Mouse (Mus musculus): Measurements from ENCODE around the gene Map4k5. TPM values are rescaled to one million over a fixed set of nuclear protein-coding genes. Genes with fewer than 3 reads are reported as not detected.

Gene Map4k5
- polyA plus RNA-seq, 1 experiment from 2014 or later: 33.4 TPM

GRCm38 (mm10) chr12:69776607-69777340 is 116.2 kb downstream of the Map4k5 start:
- Histone ChIP-seq H3K4me2 (replicated peaks) (no peak overlapping the region), H3K36me3 (no peaks in the 10 kb centered on the region), H3K4me3 (no peak overlapping the region), H3K9me3 (no peaks in the 10 kb centered on the region), H3K27ac (replicated peaks) (no peak overlapping the region), H3K9ac (replicated peaks) (no peak overlapping the region), H3K4me1 (no peaks in the 10 kb centered on the region), H3K27me3 (no peaks in the 10 kb centered on the region)
- 75% methylated on average over 11 of the region's 11 CpGs for WGBS
- no peak for ATAC-seq (ENCODE audit: low FRiP score, low read depth)

- H3K9ac ChIP-seq (replicated peaks): no peak overlapping the region
- no peak overlapping the region for H3K4me3 ChIP-seq
- no peak overlapping the region for H3K4me2 ChIP-seq (replicated peaks)
- H3K4me1 ChIP-seq: peaks cover 26% of the 10 kb centered on the region
- H3K27me3 ChIP-seq: no peaks in the 10 kb centered on the region
- ATAC-seq (ENCODE audit: low FRiP score, low read depth): no peak
- H3K27ac ChIP-seq (replicated peaks): no peak overlapping the region
- no peaks in the 10 kb centered on the region for H3K36me3 ChIP-seq
- H3K9me3 ChIP-seq: no peaks in the 10 kb centered on the region
- 85% methylated on average over 2 of the region's 2 CpGs for WGBS
These were observed 124.2 kb downstream of the Map4k5 start for GRCm38 (mm10) chr12:69768841-69769240.

- Histone ChIP-seq H3K36me3 (no peaks in the 10 kb centered on the region), H3K27me3 (no peaks in the 10 kb centered on the region), H3K9ac (replicated peaks) (no peak overlapping the region), H3K27ac (replicated peaks) (no peak overlapping the region), H3K4me2 (replicated peaks) (peak overlapping the region; percentile 9; the same call in 1 of the 2 replicates), H3K4me3 (no peak overlapping the region), H3K9me3 (no peaks in the 10 kb centered on the region), H3K4me1 (peaks cover 26% of the 10 kb centered on the region)
- peak; percentile 49; the same call in 1 of the 2 replicates for ATAC-seq (ENCODE audit: low FRiP score, low read depth)
- 38% methylated on average over 9 of the region's 9 CpGs for WGBS
These were observed 125.3 kb downstream of the Map4k5 start for GRCm38 (mm10) chr12:69767476-69768258.

- Histone ChIP-seq H3K4me2 (replicated peaks) (no peak overlapping the region), H3K4me3 (no peak overlapping the region), H3K27me3 (no peaks in the 10 kb centered on the region), H3K36me3 (no peaks in the 10 kb centered on the region), H3K9me3 (no peaks in the 10 kb centered on the region), H3K27ac (replicated peaks) (no peak overlapping the region), H3K4me1 (peaks cover 26% of the 10 kb centered on the region), H3K9ac (replicated peaks) (no peak overlapping the region)
- ATAC-seq (ENCODE audit: low FRiP score, low read depth): no peak
- WGBS: 88% methylated on average over 10 of the region's 10 CpGs
These were observed 126.7 kb downstream of the Map4k5 start for GRCm38 (mm10) chr12:69766185-69766904.

- Histone ChIP-seq H3K36me3 (no peaks in the 10 kb centered on the region), H3K27me3 (no peaks in the 10 kb centered on the region), H3K9me3 (no peaks in the 10 kb centered on the region), H3K27ac (replicated peaks) (no peak overlapping the region), H3K9ac (replicated peaks) (no peak overlapping the region), H3K4me2 (replicated peaks) (no peak overlapping the region), H3K4me1 (peaks cover 26% of the 10 kb centered on the region), H3K4me3 (no peak overlapping the region)
- ATAC-seq (ENCODE audit: low FRiP score, low read depth): no peak
- 80% methylated on average over 9 of the region's 9 CpGs for WGBS
These were observed 127.5 kb downstream of the Map4k5 start for GRCm38 (mm10) chr12:69765543-69765942.

- Histone ChIP-seq H3K27ac (replicated peaks) (no peak overlapping the region), H3K4me1 (peaks cover 26% of the 10 kb centered on the region), H3K27me3 (no peaks in the 10 kb centered on the region), H3K4me3 (no peak overlapping the region), H3K4me2 (replicated peaks) (no peak overlapping the region), H3K9ac (replicated peaks) (no peak overlapping the region), H3K9me3 (no peaks in the 10 kb centered on the region), H3K36me3 (no peaks in the 10 kb centered on the region)
- 70% methylated on average over 2 of the region's 2 CpGs for WGBS
- ATAC-seq (ENCODE audit: low FRiP score, low read depth): no peak
These were observed 131.4 kb downstream of the Map4k5 start for GRCm38 (mm10) chr12:69761603-69762002.

GRCm38 (mm10) chr12:69760743-69761406 is 132.1 kb downstream of the Map4k5 start:
- 89% methylated on average over 20 of the region's 20 CpGs for WGBS
- no peaks in the 10 kb centered on the region for H3K36me3 ChIP-seq
- H3K27me3 ChIP-seq: no peaks in the 10 kb centered on the region
- no peak overlapping the region for H3K4me3 ChIP-seq
- H3K9me3 ChIP-seq: no peaks in the 10 kb centered on the region
- no peak overlapping the region for H3K27ac ChIP-seq (replicated peaks)
- ATAC-seq (ENCODE audit: low FRiP score, low read depth): no peak
- no peak overlapping the region for H3K4me2 ChIP-seq (replicated peaks)
- H3K4me1 ChIP-seq: peaks cover 19% of the 10 kb centered on the region
- H3K9ac ChIP-seq (replicated peaks): no peak overlapping the region

- no peak overlapping the region for H3K27ac ChIP-seq (replicated peaks)
- WGBS: 74% methylated on average over 6 of the region's 6 CpGs
These were observed 133.0 kb downstream of the Map4k5 start for GRCm38 (mm10) chr12:69760014-69760413.

GRCm38 (mm10) chr12:69759267-69759885 is 133.6 kb downstream of the Map4k5 start:
- no peak overlapping the region for H3K9ac ChIP-seq (replicated peaks)
- H3K4me3 ChIP-seq: no peak overlapping the region
- H3K27ac ChIP-seq (replicated peaks): no peak overlapping the region
- no peaks in the 10 kb centered on the region for H3K9me3 ChIP-seq
- H3K4me1 ChIP-seq: peaks cover 14% of the 10 kb centered on the region
- no peaks in the 10 kb centered on the region for H3K27me3 ChIP-seq
- 50% methylated on average over 6 of the region's 7 CpGs for WGBS
- H3K36me3 ChIP-seq: no peaks in the 10 kb centered on the region
- H3K4me2 ChIP-seq (replicated peaks): no peak overlapping the region
- no peak for ATAC-seq (ENCODE audit: low FRiP score, low read depth)

More at GRCm38 (mm10) chr12:69760014-69760413, 133.0 kb downstream of the Map4k5 start:
- ATAC-seq (ENCODE audit: low FRiP score, low read depth): no peak
- Histone ChIP-seq H3K4me3 (no peak overlapping the region), H3K9ac (replicated peaks) (no peak overlapping the region), H3K27me3 (no peaks in the 10 kb centered on the region), H3K4me1 (peaks cover 14% of the 10 kb centered on the region), H3K4me2 (replicated peaks) (no peak overlapping the region), H3K9me3 (no peaks in the 10 kb centered on the region), H3K36me3 (no peaks in the 10 kb centered on the region)

- no peaks in the 10 kb centered on the region for H3K36me3 ChIP-seq
- peaks cover 14% of the 10 kb centered on the region for H3K4me1 ChIP-seq
- peak; percentile 68; the same call in 1 of the 2 replicates for ATAC-seq (ENCODE audit: low FRiP score, low read depth)
- H3K4me3 ChIP-seq: peak overlapping the region; percentile 23
- no peaks in the 10 kb centered on the region for H3K9me3 ChIP-seq
- H3K9ac ChIP-seq (replicated peaks): no peak overlapping the region; the same call in 1 of the 2 replicates
- no peak overlapping the region for H3K27ac ChIP-seq (replicated peaks)
- peak overlapping the region; percentile 51 for H3K4me2 ChIP-seq (replicated peaks)
- H3K27me3 ChIP-seq: no peaks in the 10 kb centered on the region
- 12% methylated on average over 19 of the region's 22 CpGs for whole genome bisulfite sequencing
These were observed 134.5 kb downstream of the Map4k5 start for GRCm38 (mm10) chr12:69758221-69759185.

Measured in midbrain, embryonic 12.5 days (tissue).